Mouse (Mus musculus) natural killer cell, adult 2 months (primary cell): ENCODE measurements around the gene Bmp3.

Experiments used
- DNase-seq, 2 experiments: peaks; one replicate each; pipeline ENCODE4 v3.0.0; 2022; ENCODE audit warnings: low spot score in 2 of 2

Gene Bmp3

GRCm38 (mm10) chr5:98902339-98902738 is 48.1 kb downstream of the Bmp3 start:
- no peak for DNase-seq

- DNase-seq = no peak
Measured at GRCm38 (mm10) chr5:98918716-98919115, 64.5 kb downstream of the Bmp3 start.

GRCm38 (mm10) chr5:98921608-98922007 is 67.4 kb downstream of the Bmp3 start:
- no peak for DNase-seq

GRCm38 (mm10) chr5:98922921-98923320 is 68.7 kb downstream of the Bmp3 start:
- DNase-seq = no peak
